Mouse (Mus musculus): ENCODE measurements at regions not wholly inside any gene's neighbourhood (a gene's known extent, or its start where the extent isn't known, plus 50 kb on each side); places are given as distances from the start of the nearest gene placed in this dataset.

GRCm38 (mm10) chr5:80611571-80611970 lies 408.4 kb upstream of the Adgrl3 start:
- Histone ChIP-seq H3K79me2 (ENCODE audit: control insufficient read depth, insufficient read depth) (no peaks in the 10 kb centered on the region), H3K36me3 (ENCODE audit: control insufficient read depth, insufficient read depth) (no peaks in the 10 kb centered on the region), H3K4me3 (ENCODE audit: insufficient read depth, poor library complexity, severe bottlenecking) (no peak overlapping the region), H3K27me3 (ENCODE audit: control insufficient read depth, insufficient read depth, insufficient read length) (no peaks in the 10 kb centered on the region), H3K79me3 (ENCODE audit: low read depth) (no peaks in the 10 kb centered on the region), H3ac (ENCODE audit: control insufficient read depth, insufficient read length, low read depth) (no peak overlapping the region)
- no peak for TF ChIP-seq USF1 (IDR thresholded peaks at IDR 0.05; ENCODE audit: low read depth)

GRCm38 (mm10) chr5:80627225-80627624 lies 392.7 kb upstream of the Adgrl3 start:
- TF ChIP-seq MYOG (IDR thresholded peaks at IDR 0.05; ENCODE audit: control insufficient read depth, extremely low read depth, insufficient read length) = no peak
- TF ChIP-seq CEBPB (IDR thresholded peaks at IDR 0.05; ENCODE audit: low read depth) = no peak
- no peak for TF ChIP-seq MYOD1 (IDR thresholded peaks at IDR 0.05; ENCODE audit: control insufficient read depth, insufficient read length, low read depth)
- TF ChIP-seq FOSL1 (IDR thresholded peaks at IDR 0.05; ENCODE audit: insufficient read depth, low read length, poor library complexity, severe bottlenecking) = no peak
- no peak for TF ChIP-seq USF1 (IDR thresholded peaks at IDR 0.05; ENCODE audit: low read depth)
- TF ChIP-seq CTCF (IDR thresholded peaks at IDR 0.05; ENCODE audit: control insufficient read depth, insufficient read depth, insufficient read length) = no peak
- no peak for TF ChIP-seq MAX (IDR thresholded peaks at IDR 0.05)
- Histone ChIP-seq H3K4me3 (ENCODE audit: insufficient read depth, poor library complexity, severe bottlenecking) (no peak overlapping the region), H3K27me3 (ENCODE audit: control insufficient read depth, insufficient read depth, insufficient read length) (no peaks in the 10 kb centered on the region), H3K36me3 (ENCODE audit: control insufficient read depth, insufficient read depth) (no peaks in the 10 kb centered on the region), H3K79me2 (ENCODE audit: control insufficient read depth, insufficient read depth) (no peaks in the 10 kb centered on the region), H3ac (ENCODE audit: control insufficient read depth, insufficient read length, low read depth) (no peak overlapping the region), H3K79me3 (ENCODE audit: low read depth) (no peaks in the 10 kb centered on the region)

- Histone ChIP-seq H3K27me3 (ENCODE audit: control insufficient read depth, insufficient read depth, insufficient read length) (no peaks in the 10 kb centered on the region), H3K36me3 (ENCODE audit: control insufficient read depth, insufficient read depth) (no peaks in the 10 kb centered on the region), H3ac (ENCODE audit: control insufficient read depth, insufficient read length, low read depth) (no peak overlapping the region), H3K79me2 (ENCODE audit: control insufficient read depth, insufficient read depth) (no peaks in the 10 kb centered on the region), H3K79me3 (ENCODE audit: low read depth) (no peaks in the 10 kb centered on the region), H3K4me3 (ENCODE audit: insufficient read depth, poor library complexity, severe bottlenecking) (no peak overlapping the region)
- TF ChIP-seq CEBPB (IDR thresholded peaks at IDR 0.05; ENCODE audit: low read depth) = no peak
- no peak for TF ChIP-seq CTCF (IDR thresholded peaks at IDR 0.05; ENCODE audit: control insufficient read depth, insufficient read depth, insufficient read length)
- TF ChIP-seq MAX (IDR thresholded peaks at IDR 0.05) = no peak
- no peak for TF ChIP-seq MYOD1 (IDR thresholded peaks at IDR 0.05; ENCODE audit: control insufficient read depth, insufficient read length, low read depth)
- TF ChIP-seq MYOG (IDR thresholded peaks at IDR 0.05; ENCODE audit: control insufficient read depth, extremely low read depth, insufficient read length) = no peak
- no peak for TF ChIP-seq FOSL1 (IDR thresholded peaks at IDR 0.05; ENCODE audit: insufficient read depth, low read length, poor library complexity, severe bottlenecking)
- no peak for TF ChIP-seq USF1 (IDR thresholded peaks at IDR 0.05; ENCODE audit: low read depth)
Measured at GRCm38 (mm10) chr5:80659043-80659442, 360.9 kb upstream of the Adgrl3 start.

GRCm38 (mm10) chr5:80659530-80659929 lies 360.4 kb upstream of the Adgrl3 start:
- Histone ChIP-seq H3K4me3 (ENCODE audit: insufficient read depth, poor library complexity, severe bottlenecking) (no peak overlapping the region), H3ac (ENCODE audit: control insufficient read depth, insufficient read length, low read depth) (no peak overlapping the region), H3K27me3 (ENCODE audit: control insufficient read depth, insufficient read depth, insufficient read length) (no peaks in the 10 kb centered on the region), H3K79me3 (ENCODE audit: low read depth) (no peaks in the 10 kb centered on the region), H3K36me3 (ENCODE audit: control insufficient read depth, insufficient read depth) (no peaks in the 10 kb centered on the region), H3K79me2 (ENCODE audit: control insufficient read depth, insufficient read depth) (no peaks in the 10 kb centered on the region)
- TF ChIP-seq USF1 (IDR thresholded peaks at IDR 0.05; ENCODE audit: low read depth) (no peak), CEBPB (IDR thresholded peaks at IDR 0.05; ENCODE audit: low read depth) (no peak), MAX (IDR thresholded peaks at IDR 0.05) (no peak), CTCF (IDR thresholded peaks at IDR 0.05; ENCODE audit: control insufficient read depth, insufficient read depth, insufficient read length) (no peak), MYOD1 (IDR thresholded peaks at IDR 0.05; ENCODE audit: control insufficient read depth, insufficient read length, low read depth) (no peak), MYOG (IDR thresholded peaks at IDR 0.05; ENCODE audit: control insufficient read depth, extremely low read depth, insufficient read length) (no peak), FOSL1 (IDR thresholded peaks at IDR 0.05; ENCODE audit: insufficient read depth, low read length, poor library complexity, severe bottlenecking) (no peak)

GRCm38 (mm10) chr5:80670258-80670947 lies 349.5 kb upstream of the Adgrl3 start:
- Histone ChIP-seq H3K79me2 (ENCODE audit: control insufficient read depth, insufficient read depth) (no peaks in the 10 kb centered on the region), H3K36me3 (ENCODE audit: control insufficient read depth, insufficient read depth) (no peaks in the 10 kb centered on the region), H3K27me3 (ENCODE audit: control insufficient read depth, insufficient read depth, insufficient read length) (no peaks in the 10 kb centered on the region), H3ac (ENCODE audit: control insufficient read depth, insufficient read length, low read depth) (no peak overlapping the region), H3K79me3 (ENCODE audit: low read depth) (no peaks in the 10 kb centered on the region), H3K4me3 (ENCODE audit: insufficient read depth, poor library complexity, severe bottlenecking) (no peak overlapping the region)
- TF ChIP-seq FOSL1 (IDR thresholded peaks at IDR 0.05; ENCODE audit: insufficient read depth, low read length, poor library complexity, severe bottlenecking) = no peak
- no peak for TF ChIP-seq CEBPB (IDR thresholded peaks at IDR 0.05; ENCODE audit: low read depth)
- TF ChIP-seq USF1 (IDR thresholded peaks at IDR 0.05; ENCODE audit: low read depth) = no peak
- no peak for TF ChIP-seq MAX (IDR thresholded peaks at IDR 0.05)
- TF ChIP-seq MYOG (IDR thresholded peaks at IDR 0.05; ENCODE audit: control insufficient read depth, extremely low read depth, insufficient read length) = no peak
- TF ChIP-seq CTCF (IDR thresholded peaks at IDR 0.05; ENCODE audit: control insufficient read depth, insufficient read depth, insufficient read length) = no peak
- TF ChIP-seq MYOD1 (IDR thresholded peaks at IDR 0.05; ENCODE audit: control insufficient read depth, insufficient read length, low read depth) = no peak

GRCm38 (mm10) chr5:80683431-80683830 lies 336.5 kb upstream of the Adgrl3 start:
- Histone ChIP-seq H3ac (ENCODE audit: control insufficient read depth, insufficient read length, low read depth) (no peak overlapping the region), H3K4me3 (ENCODE audit: insufficient read depth, poor library complexity, severe bottlenecking) (no peak overlapping the region), H3K79me3 (ENCODE audit: low read depth) (no peaks in the 10 kb centered on the region), H3K27me3 (ENCODE audit: control insufficient read depth, insufficient read depth, insufficient read length) (no peaks in the 10 kb centered on the region), H3K36me3 (ENCODE audit: control insufficient read depth, insufficient read depth) (no peaks in the 10 kb centered on the region), H3K79me2 (ENCODE audit: control insufficient read depth, insufficient read depth) (no peaks in the 10 kb centered on the region)
- TF ChIP-seq MYOG (IDR thresholded peaks at IDR 0.05; ENCODE audit: control insufficient read depth, extremely low read depth, insufficient read length) = no peak
- no peak for TF ChIP-seq MYOD1 (IDR thresholded peaks at IDR 0.05; ENCODE audit: control insufficient read depth, insufficient read length, low read depth)
- no peak for TF ChIP-seq CTCF (IDR thresholded peaks at IDR 0.05; ENCODE audit: control insufficient read depth, insufficient read depth, insufficient read length)
- no peak for TF ChIP-seq CEBPB (IDR thresholded peaks at IDR 0.05; ENCODE audit: low read depth)
- no peak for TF ChIP-seq USF1 (IDR thresholded peaks at IDR 0.05; ENCODE audit: low read depth)
- no peak for TF ChIP-seq FOSL1 (IDR thresholded peaks at IDR 0.05; ENCODE audit: insufficient read depth, low read length, poor library complexity, severe bottlenecking)
- TF ChIP-seq MAX (IDR thresholded peaks at IDR 0.05) = no peak
